Mouse (Mus musculus) myocyte (in vitro differentiated cells): ENCODE results near the gene Adgrl2.

Source experiments
- POLR2A ChIP-seq: IDR thresholded peaks from one replicate; pipeline ENCODE4 v1.6.1; 2011; ENCODE audit warnings: low read depth, mild to moderate bottlenecking, control low read depth, moderate library complexity; ENCODE audit not compliant: insufficient read length
- TCF3 ChIP-seq: IDR thresholded peaks from one replicate; pipeline ENCODE4 v1.6.1; 2011; ENCODE audit warnings: low read depth, control low read depth; ENCODE audit not compliant: insufficient read length
- USF1 ChIP-seq: IDR thresholded peaks from one replicate; pipeline ENCODE4 v1.6.1; 2011; ENCODE audit warnings: low read depth, mild to moderate bottlenecking, control low read depth, moderate library complexity

GRCm38 (mm10) chr3:148958185-148958584, 32.2 kb downstream of the Adgrl2 start:
- TF ChIP-seq USF1: no peak
- TF ChIP-seq TCF3: no peak
- no peak for TF ChIP-seq POLR2A
